17 mouse cellular contexts compared by ENCODE assay signal in genomic region chr5:150389589-150390377, GRCm38 (mm10).
DNase-seq lines count a peak whose midpoint lies in the region; ATAC-seq and TF ChIP-seq lines count a peak whose summit lies in the region.
"Had no signal": no experiment of that assay in that cellular context is flagged by ENCODE, and none has a peak within 500 bp of the region (broad histone marks: within the 10 kb centered on the region; RNA-seq: fewer than 3 reads in every experiment).

No protein-coding gene starts in this region.

- H3K9me3 ChIP-seq in liver, embryonic 11.5 days (ENCODE audit: control insufficient read depth, low read length), result no peaks in the 10 kb centered on the region
- H3K9me3 ChIP-seq in forebrain, embryonic 10.5 days, result peaks cover 6% of the 10 kb centered on the region; the same call in 1 of the 2 replicates
- peaks cover 3% of the 10 kb centered on the region for H3K9me3 ChIP-seq in forebrain, embryonic 16.5 days (ENCODE audit: control insufficient read depth, low read length)
- H3K9me3 ChIP-seq: embryonic facial prominence, embryonic 15.5 days; hindbrain, embryonic 15.5 days had no signal

- TF ChIP-seq CTCF in layer of hippocampus, adult 2 months (conservative IDR thresholded peaks at IDR 0.05), result no peak

- peaks cover 7% of the 10 kb centered on the region for H3K4me1 ChIP-seq in liver, embryonic 11.5 days (replicated peaks; ENCODE audit: control insufficient read depth, insufficient read depth, low read length)
- H3K4me1 ChIP-seq in forebrain, embryonic 10.5 days, result 0 out of 2 replicates have a peak, but pooled peaks cover 1% of the 10 kb centered on the region
- no peaks in the 10 kb centered on the region for H3K4me1 ChIP-seq in forebrain, embryonic 16.5 days (replicated peaks; ENCODE audit: control insufficient read depth, insufficient read depth, low read length)
- H3K4me1 ChIP-seq: embryonic facial prominence, embryonic 15.5 days; hindbrain, embryonic 15.5 days had no signal

- peak; percentile 84 for ATAC-seq in liver, embryonic 11.5 days (replicated peaks; ENCODE audit: low FRiP score)
- ATAC-seq in granulocyte monocyte progenitor cell, adult 5-6 weeks (replicated peaks; ENCODE audit: poor library complexity, severe bottlenecking), result no peak
- ATAC-seq in forebrain, embryonic 16.5 days, result no peak
- ATAC-seq: activated CD4-positive, CD25-positive, alpha-beta regulatory T cell, adult 4 months; CD4-positive, CD25-positive, alpha-beta regulatory T cell, adult 4 months had no signal

- WGBS in liver, embryonic 11.5 days, result 29% methylated on average over 10 of the region's 10 CpGs
- WGBS in forebrain, embryonic 10.5 days, result 87% methylated on average over 10 of the region's 10 CpGs
- WGBS in forebrain, embryonic 16.5 days, result 83% methylated on average over 10 of the region's 10 CpGs

- H3K9ac ChIP-seq in liver, embryonic 11.5 days (ENCODE audit: low read depth, low read length), result no peak overlapping the region
- H3K9ac ChIP-seq in forebrain, embryonic 16.5 days (replicated peaks; ENCODE audit: low read depth, low read length), result no peak overlapping the region
- H3K9ac ChIP-seq: embryonic facial prominence, embryonic 15.5 days; hindbrain, embryonic 15.5 days; lung, embryonic 14.5 days had no signal

- H3K36me3 ChIP-seq in liver, embryonic 11.5 days (ENCODE audit: control insufficient read depth, insufficient read depth, low read length), result peaks cover 3% of the 10 kb centered on the region
- peaks cover 2% of the 10 kb centered on the region; the same call in 1 of the 2 replicates for H3K36me3 ChIP-seq in forebrain, embryonic 10.5 days (replicated peaks)
- peaks cover 28% of the 10 kb centered on the region for H3K36me3 ChIP-seq in forebrain, embryonic 16.5 days (ENCODE audit: control insufficient read depth, insufficient read depth)

- peak overlapping the region; percentile 49; the same call in 1 of the 2 replicates for H3K27ac ChIP-seq in layer of hippocampus, adult 2 months
- H3K27ac ChIP-seq in liver, embryonic 11.5 days (ENCODE audit: low read depth, low read length), result no peak overlapping the region
- H3K27ac ChIP-seq in forebrain, embryonic 10.5 days, result no peak overlapping the region
- H3K27ac ChIP-seq in forebrain, embryonic 16.5 days (ENCODE audit: low read length), result no peak overlapping the region
- H3K27ac ChIP-seq: embryonic facial prominence, embryonic 15.5 days; hindbrain, embryonic 15.5 days had no signal

- H3K27me3 ChIP-seq in liver, embryonic 11.5 days (replicated peaks; ENCODE audit: control insufficient read depth, insufficient read depth, low read length), result no peaks in the 10 kb centered on the region
- no peaks in the 10 kb centered on the region for H3K27me3 ChIP-seq in forebrain, embryonic 10.5 days (ENCODE audit: poor library complexity, severe bottlenecking)
- no peaks in the 10 kb centered on the region for H3K27me3 ChIP-seq in forebrain, embryonic 16.5 days (replicated peaks; ENCODE audit: control insufficient read depth, insufficient read depth, low read length)
- H3K27me3 ChIP-seq: embryonic facial prominence, embryonic 15.5 days; hindbrain, embryonic 15.5 days; megakaryocyte, embryonic 14.5 days had no signal

- no peak for DNase-seq in layer of hippocampus, adult 2 months (ENCODE audit: low spot score in 2 of 2)
- no peak for DNase-seq in layer of hippocampus, adult 18-20 months (ENCODE audit: low spot score in 2 of 2)
- DNase-seq in heart, adult 9 months (ENCODE audit: low spot score in 2 of 2), result peak; percentile 32 to 37
- DNase-seq in liver, embryonic 11.5 days (ENCODE audit: low spot score), result no peak
- no peak for DNase-seq in forebrain, embryonic 10.5 days (ENCODE audit: extremely low spot score, low spot score)
- DNase-seq: cerebellum, adult 18-20 months; gastrocnemius, postnatal 36 days; kidney, adult 2 months; right cerebral cortex, postnatal 14 days had no signal

- no peak overlapping the region for H3K4me3 ChIP-seq in layer of hippocampus, adult 2 months
- no peak overlapping the region for H3K4me3 ChIP-seq in liver, embryonic 11.5 days (ENCODE audit: low read depth, low read length)
- no peak overlapping the region for H3K4me3 ChIP-seq in forebrain, embryonic 10.5 days
- H3K4me3 ChIP-seq in forebrain, embryonic 16.5 days (replicated peaks; ENCODE audit: low read length), result no peak overlapping the region
- H3K4me3 ChIP-seq: embryonic facial prominence, embryonic 15.5 days; hindbrain, embryonic 15.5 days had no signal

- H3K4me2 ChIP-seq in liver, embryonic 11.5 days, result peak overlapping the region; percentile 9; the same call in 1 of the 2 replicates
- H3K4me2 ChIP-seq in forebrain, embryonic 16.5 days (ENCODE audit: low read length), result no peak overlapping the region
- H3K4me2 ChIP-seq: embryonic facial prominence, embryonic 15.5 days; hindbrain, embryonic 15.5 days; lung, embryonic 14.5 days had no signal

Comparison
In these comparisons a context has a peak if more than half of its experiments do, and no peak if none do; other contexts are left out.
1. DNase-seq: peak in heart, adult 9 months (2 of 2); none in layer of hippocampus, adult 2 months (0 of 2), layer of hippocampus, adult 18-20 months (0 of 2), liver, embryonic 11.5 days (single experiment) and forebrain, embryonic 10.5 days (single experiment).